Mouse (Mus musculus) C2C12 (cell line): ENCODE data around the gene Senp7. TPM values are rescaled to one million over a fixed set of nuclear protein-coding genes. Genes with fewer than 3 reads are reported as not detected.
A peak's percentile ranks its signal among the peaks of the same experiment; 100 is the strongest.

Experiments
- H3K27me3 ChIP-seq: one replicate; pipeline ENCODE4 v1.6.1; 2011; ENCODE audit not compliant: control insufficient read depth, insufficient read depth, insufficient read length
- H3K36me3 ChIP-seq: one replicate; pipeline ENCODE4 v1.6.1; 2011; ENCODE audit not compliant: control insufficient read depth, insufficient read depth
- H3K4me3 ChIP-seq: one replicate; pipeline ENCODE4 v1.5.1; 2011; ENCODE audit warnings: mild to moderate bottlenecking, control low read depth; ENCODE audit not compliant: poor library complexity, insufficient read depth, severe bottlenecking
- H3K79me2 ChIP-seq: one replicate; pipeline ENCODE4 v1.6.1; 2011; ENCODE audit not compliant: control insufficient read depth, insufficient read depth
- H3K79me3 ChIP-seq: one replicate; pipeline ENCODE4 v1.6.1; 2011; ENCODE audit warnings: low read depth, control low read depth
- H3ac ChIP-seq: one replicate; pipeline ENCODE3; 2011; ENCODE audit warnings: low read depth; ENCODE audit not compliant: control insufficient read depth, insufficient read length
- CEBPB ChIP-seq: IDR thresholded peaks from one replicate; pipeline ENCODE4 v1.6.1; 2011; ENCODE audit warnings: low read depth, mild to moderate bottlenecking, control low read depth, moderate library complexity
- CTCF ChIP-seq: IDR thresholded peaks from one replicate; pipeline ENCODE4 v1.5.1; 2011; ENCODE audit not compliant: control insufficient read depth, insufficient read depth, insufficient read length
- FOSL1 ChIP-seq: IDR thresholded peaks from one replicate; pipeline ENCODE4 v1.8.0; 2011; ENCODE audit warnings: mild to moderate bottlenecking, low read length; ENCODE audit not compliant: poor library complexity, insufficient read depth, severe bottlenecking
- MAX ChIP-seq: IDR thresholded peaks from one replicate; pipeline ENCODE4 v1.6.1; 2011; ENCODE audit warnings: mild to moderate bottlenecking, control low read depth
- MYOD1 ChIP-seq: IDR thresholded peaks from one replicate; pipeline ENCODE4 v1.6.1; 2011; ENCODE audit warnings: low read depth; ENCODE audit not compliant: control insufficient read depth, insufficient read length
- MYOG ChIP-seq: IDR thresholded peaks from one replicate; pipeline ENCODE4 v1.6.1; 2011; ENCODE audit not compliant: control insufficient read depth, insufficient read length; ENCODE audit errors: extremely low read depth
- USF1 ChIP-seq: IDR thresholded peaks from one replicate; pipeline ENCODE4 v1.6.1; 2011; ENCODE audit warnings: low read depth, mild to moderate bottlenecking, control low read depth, moderate library complexity
- polyA plus RNA-seq: library from polyadenylated mRNA; unstranded; fragments of >200 nt; fragmentation: generic; extraction: Trizol; gene quantifications from one replicate; pipeline ENCODE4 v1.2.1, GENCODE M21; 2012; ENCODE audit warnings: missing spikeins

The Senp7 gene
- polyA plus RNA-seq, 1 experiment: 3.4 TPM

DNA sequence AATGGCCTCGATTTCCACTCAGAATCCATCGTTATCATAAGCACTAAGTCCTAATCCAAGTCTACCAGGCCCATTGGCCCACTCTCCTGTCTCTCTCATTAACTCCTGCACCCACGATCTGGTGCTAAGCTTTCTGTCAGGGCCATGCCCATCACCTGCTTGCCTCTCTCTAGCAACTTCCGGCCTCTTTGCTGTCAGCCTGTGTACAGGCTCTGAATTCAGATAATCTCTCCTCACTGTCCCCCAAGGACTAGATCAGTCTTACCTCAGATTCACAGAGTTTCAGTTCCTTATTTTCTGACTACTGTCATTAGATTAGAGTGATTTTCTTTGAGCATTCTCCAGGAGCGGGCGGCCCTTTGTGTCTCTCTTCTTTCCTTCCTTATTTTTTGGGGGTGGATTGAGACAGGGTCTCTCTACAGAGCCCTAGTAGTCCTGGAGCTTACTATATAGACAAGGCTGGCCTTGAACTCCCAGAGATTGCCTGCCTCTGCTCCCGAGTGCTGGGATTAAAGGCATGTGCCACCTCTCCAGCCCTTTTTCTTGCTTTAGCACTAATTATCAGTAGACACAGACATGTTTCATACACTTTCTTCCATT lies 14.0 kb downstream of the Senp7 start:
- no peaks in the 10 kb centered on the region for H3K79me3 ChIP-seq
- H3K4me3 ChIP-seq: no peak overlapping the region
- H3K27me3 ChIP-seq: peaks cover 8% of the 10 kb centered on the region
- H3K36me3 ChIP-seq: no peaks in the 10 kb centered on the region
- TF ChIP-seq USF1 (no peak), CEBPB (no peak), FOSL1 (no peak), MAX (no peak), CTCF (no peak), MYOG (no peak), MYOD1 (no peak)
- no peak overlapping the region for H3ac ChIP-seq
- no peaks in the 10 kb centered on the region for H3K79me2 ChIP-seq

DNA sequence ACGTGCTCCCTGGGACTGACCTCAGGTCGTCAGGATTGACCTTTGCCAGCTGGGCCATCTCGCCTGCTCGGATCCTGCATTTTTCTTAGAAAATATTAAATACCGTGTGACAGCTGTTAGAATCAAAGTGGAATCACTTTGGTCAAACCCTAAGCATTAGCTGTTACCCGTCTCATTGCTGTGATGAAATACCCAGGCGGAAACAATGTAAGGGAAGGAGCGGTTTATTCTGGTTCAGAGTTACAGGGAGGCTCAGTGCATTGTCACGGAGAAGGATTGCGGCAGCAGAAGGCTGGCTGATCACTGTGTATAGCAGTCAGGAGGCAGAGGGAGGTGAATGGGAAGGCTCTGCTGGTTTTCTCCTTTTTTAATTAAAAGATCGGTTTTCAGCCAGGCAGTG lies 14.8 kb downstream of the Senp7 start:
- TF ChIP-seq MYOD1: no peak
- Histone ChIP-seq H3K79me3 (no peaks in the 10 kb centered on the region), H3K27me3 (peaks cover 4% of the 10 kb centered on the region), H3ac (no peak overlapping the region), H3K4me3 (no peak overlapping the region), H3K36me3 (no peaks in the 10 kb centered on the region), H3K79me2 (no peaks in the 10 kb centered on the region)

DNA sequence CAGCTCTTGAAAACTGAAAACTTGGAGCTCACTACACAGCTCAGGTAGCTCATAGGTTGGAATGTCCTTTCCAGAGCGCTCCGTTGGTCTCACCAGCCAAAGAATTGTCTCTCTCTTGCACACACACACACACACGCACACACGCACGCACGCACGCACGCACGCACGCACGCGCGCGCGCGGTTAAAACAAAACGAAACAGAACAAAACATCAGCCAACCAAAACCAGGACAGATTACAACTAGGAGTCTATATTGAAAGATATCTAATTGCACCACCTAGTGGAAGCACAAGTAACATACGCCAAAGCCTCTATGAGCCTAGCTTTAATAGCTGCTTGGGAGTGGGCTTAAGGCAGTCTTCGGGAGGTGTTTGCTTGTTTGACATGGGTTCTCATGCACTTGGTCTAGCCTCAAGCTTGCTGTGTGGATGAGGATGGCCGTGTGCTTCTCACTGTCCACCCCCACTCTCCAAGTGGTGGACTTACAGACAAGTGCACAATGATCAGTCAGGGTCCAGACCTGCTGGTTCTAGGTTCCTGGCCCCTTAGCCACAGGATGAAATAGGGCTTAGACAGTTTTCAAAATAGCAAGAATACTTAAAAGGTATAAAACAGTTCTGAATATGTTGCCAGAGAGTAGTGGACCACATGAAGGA lies 16.3 kb downstream of the Senp7 start:
- TF ChIP-seq USF1 (no peak), MYOD1 (no peak), MAX (no peak), CTCF (no peak), MYOG (no peak), CEBPB (no peak), FOSL1 (no peak)
- no peaks in the 10 kb centered on the region for H3K79me3 ChIP-seq
- peak overlapping the region; percentile 8 for H3K4me3 ChIP-seq
- H3K36me3 ChIP-seq: no peaks in the 10 kb centered on the region
- no peaks in the 10 kb centered on the region for H3K27me3 ChIP-seq
- H3ac ChIP-seq: peak overlapping the region; percentile 43
- H3K79me2 ChIP-seq: no peaks in the 10 kb centered on the region

DNA sequence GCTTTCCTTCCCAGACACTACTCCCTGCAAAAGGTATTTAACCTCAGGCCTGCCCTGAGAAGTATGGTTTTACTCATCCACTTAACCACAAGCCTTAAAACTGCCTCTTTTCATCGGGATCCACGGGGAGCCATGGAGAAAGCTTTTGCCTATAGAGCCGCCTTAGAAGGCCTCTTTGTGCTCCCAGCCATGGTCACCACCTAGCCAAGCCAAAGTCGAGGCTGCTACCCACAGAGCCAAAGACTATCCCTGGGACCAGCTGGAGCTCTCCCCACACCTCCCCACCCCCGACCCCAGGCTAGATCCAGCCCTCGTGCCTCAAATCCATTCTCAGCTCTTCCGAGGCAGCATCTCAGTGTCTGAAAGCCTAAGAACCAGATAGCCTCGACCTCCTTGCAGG lies 18.0 kb downstream of the Senp7 start:
- Histone ChIP-seq H3K36me3 (no peaks in the 10 kb centered on the region), H3K79me3 (no peaks in the 10 kb centered on the region), H3K4me3 (no peak overlapping the region), H3ac (no peak overlapping the region), H3K27me3 (no peaks in the 10 kb centered on the region), H3K79me2 (no peaks in the 10 kb centered on the region)
- no peak for TF ChIP-seq MYOD1

DNA sequence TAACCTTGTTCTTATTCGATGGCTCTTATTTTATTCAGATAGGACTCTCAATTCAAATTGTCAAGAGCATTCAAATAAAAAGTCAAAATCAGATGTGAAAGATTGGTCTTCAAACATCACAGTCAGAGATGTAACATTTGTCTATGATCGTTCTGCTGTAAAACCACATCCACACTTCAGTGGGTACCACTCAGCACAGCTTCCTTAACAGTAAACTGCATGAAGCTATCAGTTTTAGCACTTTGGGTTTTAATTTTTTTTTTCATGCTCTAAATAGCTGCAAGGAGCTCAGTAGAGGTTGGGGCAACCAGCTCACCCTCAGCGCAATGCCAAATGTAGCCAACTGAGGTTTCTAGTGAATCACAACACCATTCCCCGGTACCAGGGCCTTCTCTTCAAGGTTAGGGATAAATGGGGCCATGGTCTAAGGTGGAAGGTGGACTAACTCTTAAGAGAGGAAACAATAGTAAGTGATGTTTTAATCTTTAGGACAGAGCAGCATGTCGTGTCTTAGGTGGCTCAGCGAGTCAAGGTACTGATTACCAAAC lies 20.5 kb downstream of the Senp7 start:
- H3K79me2 ChIP-seq: no peaks in the 10 kb centered on the region
- no peaks in the 10 kb centered on the region for H3K79me3 ChIP-seq
- H3K36me3 ChIP-seq: no peaks in the 10 kb centered on the region
- TF ChIP-seq CEBPB: no peak
- TF ChIP-seq MYOG: no peak
- no peak for TF ChIP-seq CTCF
- no peaks in the 10 kb centered on the region for H3K27me3 ChIP-seq
- H3ac ChIP-seq: no peak overlapping the region
- H3K4me3 ChIP-seq: no peak overlapping the region

DNA sequence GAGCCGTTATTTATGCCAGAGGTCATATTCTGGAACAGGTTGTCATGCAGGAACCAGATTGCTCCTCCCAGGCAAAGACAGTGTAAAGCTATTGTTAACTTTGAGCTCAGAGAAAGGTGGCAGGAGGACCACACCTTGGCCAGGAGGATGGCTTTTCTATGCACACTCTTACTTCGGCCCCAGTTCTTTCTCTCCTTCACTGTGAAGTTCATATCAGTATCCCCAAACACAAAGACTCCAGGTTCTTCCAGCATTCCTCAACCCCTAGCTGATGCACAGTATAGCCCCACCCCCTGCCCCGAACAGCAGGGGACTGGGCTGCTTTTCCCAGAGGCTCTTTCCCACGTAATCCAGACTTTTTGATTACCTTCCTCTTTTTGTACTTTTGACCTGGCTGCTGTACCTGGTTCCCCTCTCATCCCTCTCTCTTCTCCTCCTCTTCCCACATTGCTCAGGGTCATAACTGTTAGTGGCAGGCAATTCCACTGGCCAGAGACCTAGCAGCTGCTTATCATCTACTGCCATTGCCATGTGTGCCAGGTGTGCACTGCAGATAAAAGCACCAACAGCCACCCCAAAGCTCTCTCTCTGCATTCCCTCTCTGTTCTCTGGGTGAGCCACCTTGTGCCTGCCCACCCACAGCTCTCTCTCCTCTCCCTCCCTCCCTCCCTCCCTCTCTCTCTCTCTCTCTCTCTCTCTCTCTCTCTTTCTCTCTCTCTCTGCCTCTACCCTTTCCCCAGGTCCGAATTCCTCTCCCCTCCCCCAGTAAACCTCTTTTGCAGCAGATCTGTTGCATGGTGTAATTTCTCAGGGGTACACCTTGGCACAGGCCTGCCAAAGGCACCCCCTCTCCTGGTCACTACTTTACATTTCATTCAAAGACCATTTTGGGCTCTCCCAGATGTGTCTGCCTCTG lies 23.4 kb downstream of the Senp7 start:
- Histone ChIP-seq H3K27me3 (no peaks in the 10 kb centered on the region), H3K4me3 (no peak overlapping the region), H3K36me3 (no peaks in the 10 kb centered on the region), H3K79me2 (peaks cover 8% of the 10 kb centered on the region), H3ac (no peak overlapping the region), H3K79me3 (peaks cover 2% of the 10 kb centered on the region)
- no peak for TF ChIP-seq MAX
- no peak for TF ChIP-seq USF1
- TF ChIP-seq CEBPB: no peak
- no peak for TF ChIP-seq FOSL1
